Mouse (Mus musculus) adrenal gland, adult 8-10 months (tissue): Measurements from ENCODE around the gene Mcoln2. TPM values are rescaled to one million over a fixed set of nuclear protein-coding genes. Genes with fewer than 3 reads are reported as not detected.

Source experiments
- DNase-seq: peaks from one replicate; pipeline ENCODE4 v3.0.0; 2022
- total RNA-seq, 4 experiments: library from RNA; stranded (reverse); gene quantifications; 2 replicates each; pipeline ENCODE4 v1.2.4; 2022

Mcoln2 gene
- total RNA-seq, 4 experiments from 2014 or later: 0.17 to 1.2 (median 0.63) TPM

- DNase-seq: no peak
These were observed 3.5 kb upstream of the Mcoln2 start for GRCm38 (mm10) chr3:146146131-146146530.

- DNase-seq: no peak
These were observed 396 bp downstream of the Mcoln2 start for GRCm38 (mm10) chr3:146150058-146150400.

GRCm38 (mm10) chr3:146150560-146150959 is 927 bp downstream of the Mcoln2 start:
- DNase-seq: no peak

- no peak for DNase-seq
These were observed 1.7 kb downstream of the Mcoln2 start for GRCm38 (mm10) chr3:146151328-146151727.

- no peak for DNase-seq
These were observed 2.1 kb downstream of the Mcoln2 start for GRCm38 (mm10) chr3:146151755-146152154.

GRCm38 (mm10) chr3:146152348-146152747 is 2.7 kb downstream of the Mcoln2 start:
- DNase-seq: no peak

GRCm38 (mm10) chr3:146152913-146153312 is 3.3 kb downstream of the Mcoln2 start:
- no peak for DNase-seq

- no peak for DNase-seq
These were observed 4.4 kb downstream of the Mcoln2 start for GRCm38 (mm10) chr3:146153862-146154611.

- no peak for DNase-seq
These were observed 6.3 kb downstream of the Mcoln2 start for GRCm38 (mm10) chr3:146155628-146156576.

- no peak for DNase-seq
These were observed 7.2 kb downstream of the Mcoln2 start for GRCm38 (mm10) chr3:146156811-146157210.

GRCm38 (mm10) chr3:146158039-146158438 is 8.4 kb downstream of the Mcoln2 start:
- DNase-seq: no peak

GRCm38 (mm10) chr3:146159360-146159759 is 9.7 kb downstream of the Mcoln2 start:
- no peak for DNase-seq

GRCm38 (mm10) chr3:146162197-146162596 is 12.6 kb downstream of the Mcoln2 start:
- no peak for DNase-seq

- DNase-seq: no peak
These were observed 19.7 kb downstream of the Mcoln2 start for GRCm38 (mm10) chr3:146169356-146169755.

- DNase-seq: no peak
These were observed 23.4 kb downstream of the Mcoln2 start for GRCm38 (mm10) chr3:146173030-146173429.

- no peak for DNase-seq
These were observed 24.6 kb downstream of the Mcoln2 start for GRCm38 (mm10) chr3:146174215-146174614.

- no peak for DNase-seq
These were observed 27.7 kb downstream of the Mcoln2 start for GRCm38 (mm10) chr3:146177295-146177694.

- peak; percentile 24 for DNase-seq
These were observed 28.3 kb downstream of the Mcoln2 start for GRCm38 (mm10) chr3:146177748-146178582.

- DNase-seq: no peak
These were observed 30.7 kb downstream of the Mcoln2 start for GRCm38 (mm10) chr3:146180341-146180740.

GRCm38 (mm10) chr3:146180986-146181385 is 31.4 kb downstream of the Mcoln2 start:
- no peak for DNase-seq

GRCm38 (mm10) chr3:146184992-146185657 is 35.5 kb downstream of the Mcoln2 start:
- peak; percentile 38 for DNase-seq

- DNase-seq: no peak
These were observed 36.4 kb downstream of the Mcoln2 start for GRCm38 (mm10) chr3:146186033-146186432.
